Mouse (Mus musculus) midbrain, embryonic 15.5 days (tissue): ENCODE measurements around the gene Rnf217. TPM values are rescaled to one million over a fixed set of nuclear protein-coding genes. Genes with fewer than 3 reads are reported as not detected.

Experiments used
- ATAC-seq: fragments of 200-750 bp; cut with Nextera tagmentation; replicated peaks from 2 replicates; pipeline ENCODE4 v1.8.0; 2017; ENCODE audit warnings: moderate TSS enrichment
- H3K27ac ChIP-seq: fragments of 300-500 bp; sonication (generic); 2 replicates; pipeline ENCODE4 v1.5.1; 2015; ENCODE audit warnings: mild to moderate bottlenecking, inconsistent platforms
- H3K27me3 ChIP-seq: fragments of 300-500 bp; sonication (generic); replicated peaks from 2 replicates; pipeline ENCODE4 v1.6.1; 2015; ENCODE audit warnings: inconsistent platforms
- H3K36me3 ChIP-seq: fragments of 300-500 bp; sonication (generic); replicated peaks from 2 replicates; pipeline ENCODE4 v1.6.1; 2015; ENCODE audit warnings: inconsistent platforms
- H3K4me1 ChIP-seq: fragments of 300-500 bp; sonication (generic); 2 replicates; pipeline ENCODE4 v1.6.1; 2015; ENCODE audit warnings: inconsistent platforms
- H3K4me2 ChIP-seq: fragments of 300-500 bp; sonication (generic); 2 replicates; pipeline ENCODE4 v1.6.1; 2015; ENCODE audit warnings: inconsistent platforms, mild to moderate bottlenecking, moderate library complexity
- H3K4me3 ChIP-seq: fragments of 300-500 bp; sonication (generic); 2 replicates; pipeline ENCODE4 v1.5.1; 2015; ENCODE audit warnings: mild to moderate bottlenecking, inconsistent platforms
- H3K9ac ChIP-seq: fragments of 300-500 bp; sonication (generic); 2 replicates; pipeline ENCODE4 v1.6.1; 2015; ENCODE audit warnings: mild to moderate bottlenecking, inconsistent platforms
- H3K9me3 ChIP-seq: fragments of 300-500 bp; sonication (generic); 2 replicates; pipeline ENCODE4 v1.6.1; 2016; ENCODE audit warnings: inconsistent platforms
- WGBS: fragments of 180-500 bp; shearing (Covaris S2); methylation state at CpG from one replicate; pipeline ENCODE4 v1.1.7; 2015; ENCODE audit warnings: mixed read lengths; 5-methylcytosine and 5-hydroxymethylcytosine counted together
- polyA plus RNA-seq: library from polyadenylated mRNA; unstranded; fragments of >200 nt; fragmentation: Nextera tagmentation; extraction: Ambion mirVana; gene quantifications from 2 replicates; pipeline ENCODE4 v1.2.1, GENCODE M21; 2015

The Rnf217 gene
- polyA plus RNA-seq, 1 experiment from 2014 or later, result 1.7 TPM

DNA sequence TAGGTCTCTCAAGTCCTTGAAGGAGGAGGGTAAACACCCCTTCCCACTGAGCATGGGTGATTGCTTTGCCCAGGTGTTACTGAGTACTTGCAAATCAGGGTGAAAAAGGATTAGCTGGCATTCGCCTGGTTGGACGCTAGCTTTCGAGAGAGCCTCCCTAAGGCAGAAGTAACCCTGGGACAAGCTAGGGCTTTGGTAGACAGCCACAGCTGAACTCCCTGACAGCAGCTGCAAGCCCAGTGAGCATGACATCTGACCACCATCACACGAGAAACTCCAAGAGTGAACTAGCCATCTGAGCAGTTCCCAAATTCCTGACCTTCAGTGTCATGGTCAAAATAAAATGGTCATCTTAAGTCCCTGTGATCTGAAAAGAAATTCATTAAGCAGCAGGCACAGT is 12.2 kb downstream of the Rnf217 start:
- Histone ChIP-seq H3K4me3 (no peak overlapping the region), H3K36me3 (no peaks in the 10 kb centered on the region), H3K4me1 (peaks cover 15% of the 10 kb centered on the region), H3K4me2 (no peak overlapping the region), H3K9me3 (no peaks in the 10 kb centered on the region), H3K27me3 (no peaks in the 10 kb centered on the region), H3K9ac (no peak overlapping the region), H3K27ac (no peak overlapping the region)
- 39% methylated on average over 4 of the region's 4 CpGs for WGBS
- ATAC-seq, result no peak

GRCm38 (mm10) chr10:31595326-31595725 is 13.7 kb downstream of the Rnf217 start:
- peaks cover 15% of the 10 kb centered on the region for H3K4me1 ChIP-seq
- H3K27me3 ChIP-seq, result no peaks in the 10 kb centered on the region
- H3K9ac ChIP-seq, result no peak overlapping the region
- H3K9me3 ChIP-seq, result no peaks in the 10 kb centered on the region
- no peak for ATAC-seq
- H3K36me3 ChIP-seq, result no peaks in the 10 kb centered on the region
- no peak overlapping the region for H3K4me3 ChIP-seq
- 64% methylated on average over 4 of the region's 4 CpGs for WGBS
- no peak overlapping the region for H3K4me2 ChIP-seq
- H3K27ac ChIP-seq, result no peak overlapping the region

GRCm38 (mm10) chr10:31592741-31593524 is 16.1 kb downstream of the Rnf217 start:
- WGBS, result 41% methylated on average over 9 of the region's 9 CpGs
- ATAC-seq, result peak; percentile 85
- Histone ChIP-seq H3K4me1 (peaks cover 15% of the 10 kb centered on the region), H3K9ac (no peak overlapping the region), H3K27ac (peak overlapping the region; percentile 68), H3K4me3 (no peak overlapping the region), H3K36me3 (no peaks in the 10 kb centered on the region), H3K9me3 (no peaks in the 10 kb centered on the region), H3K27me3 (no peaks in the 10 kb centered on the region), H3K4me2 (no peak overlapping the region)

GRCm38 (mm10) chr10:31592095-31592740 is 16.8 kb downstream of the Rnf217 start:
- WGBS, result 66% methylated on average over 3 of the region's 3 CpGs
- Histone ChIP-seq H3K27me3 (no peaks in the 10 kb centered on the region), H3K27ac (peak overlapping the region; percentile 68), H3K4me3 (no peak overlapping the region), H3K9me3 (no peaks in the 10 kb centered on the region), H3K4me2 (no peak overlapping the region), H3K4me1 (peaks cover 15% of the 10 kb centered on the region), H3K36me3 (no peaks in the 10 kb centered on the region), H3K9ac (no peak overlapping the region)
- ATAC-seq, result peak; percentile 69

DNA sequence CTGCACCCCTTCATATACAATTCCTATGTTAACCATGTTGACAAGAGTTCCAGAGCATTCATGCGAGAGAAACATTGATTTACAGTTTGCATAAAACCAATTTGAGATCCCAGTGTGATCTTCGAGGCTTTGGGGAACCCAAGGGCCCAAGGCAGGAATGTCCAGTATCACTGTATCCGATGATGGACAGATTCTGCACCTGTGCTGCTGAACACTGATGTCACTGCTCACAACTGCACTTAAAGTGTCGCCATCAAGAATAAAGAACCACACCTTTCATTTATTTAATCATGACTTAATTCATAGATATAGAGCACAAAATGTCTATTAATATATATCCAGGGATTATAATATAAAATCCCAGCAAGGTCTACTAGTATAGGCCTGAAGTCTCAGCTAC is 28.3 kb downstream of the Rnf217 start:
- no peaks in the 10 kb centered on the region for H3K9me3 ChIP-seq

DNA sequence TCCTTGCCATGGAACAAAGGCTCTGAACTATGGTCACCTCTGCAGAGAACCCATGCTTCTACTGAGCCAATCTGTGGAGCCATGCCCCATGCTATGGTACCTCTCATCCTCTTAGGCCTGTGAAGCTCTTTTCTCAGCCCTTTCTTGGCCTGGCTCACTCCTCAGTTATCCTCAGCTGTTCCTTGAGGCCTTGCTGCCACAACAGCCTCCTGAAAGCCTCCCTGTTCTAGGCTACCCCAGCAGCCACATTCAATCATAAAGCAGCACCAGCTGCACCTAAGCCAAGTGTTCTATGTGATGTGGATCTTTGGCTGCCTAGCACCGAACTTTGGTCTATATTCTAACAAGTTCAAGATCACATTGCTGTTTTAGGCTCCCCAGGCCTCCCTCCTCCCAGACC is 28.9 kb downstream of the Rnf217 start:
- no peaks in the 10 kb centered on the region for H3K36me3 ChIP-seq
- H3K4me3 ChIP-seq, result no peak overlapping the region
- H3K4me1 ChIP-seq, result no peaks in the 10 kb centered on the region
- 95% methylated on average over 1 of the region's 1 CpGs for WGBS
- H3K27me3 ChIP-seq, result no peaks in the 10 kb centered on the region
- H3K4me2 ChIP-seq, result no peak overlapping the region
- H3K27ac ChIP-seq, result no peak overlapping the region
- no peak overlapping the region for H3K9ac ChIP-seq
- H3K9me3 ChIP-seq, result no peaks in the 10 kb centered on the region
- no peak for ATAC-seq

More for the DNA sequence above, 28.3 kb downstream of the Rnf217 start:
- Histone ChIP-seq H3K27me3 (no peaks in the 10 kb centered on the region), H3K4me3 (no peak overlapping the region), H3K4me2 (no peak overlapping the region), H3K27ac (no peak overlapping the region), H3K36me3 (no peaks in the 10 kb centered on the region), H3K9ac (no peak overlapping the region), H3K4me1 (no peaks in the 10 kb centered on the region)
- WGBS, result 93% methylated on average over 4 of the region's 4 CpGs
- no peak for ATAC-seq

- no peaks in the 10 kb centered on the region for H3K36me3 ChIP-seq
- 88% methylated on average over 4 of the region's 4 CpGs for WGBS
- H3K4me1 ChIP-seq, result no peaks in the 10 kb centered on the region
- H3K9ac ChIP-seq, result no peak overlapping the region
- ATAC-seq, result no peak
- no peaks in the 10 kb centered on the region for H3K27me3 ChIP-seq
- no peak overlapping the region for H3K4me2 ChIP-seq
- no peak overlapping the region for H3K4me3 ChIP-seq
- H3K27ac ChIP-seq, result no peak overlapping the region
- no peaks in the 10 kb centered on the region for H3K9me3 ChIP-seq
Measured at GRCm38 (mm10) chr10:31573267-31573666, 35.7 kb downstream of the Rnf217 start.

DNA sequence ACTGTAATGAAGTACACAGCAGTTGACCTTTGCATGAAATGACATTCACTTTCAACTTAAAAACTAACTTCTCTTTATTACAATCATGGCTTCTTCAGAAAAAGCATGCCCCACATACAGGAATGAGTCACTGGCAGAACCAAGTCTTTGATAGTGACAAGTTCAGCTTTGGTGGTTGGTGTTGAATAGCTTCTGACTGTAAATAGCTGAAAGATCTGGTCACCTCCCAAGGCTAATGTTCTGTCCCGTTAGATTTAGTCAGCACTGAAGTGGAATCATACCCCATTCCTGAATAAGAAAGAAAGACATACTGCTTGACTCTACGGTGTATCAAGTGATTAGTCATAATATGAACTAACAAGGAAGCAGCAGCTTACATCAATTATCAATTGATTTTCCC is 51.7 kb downstream of the Rnf217 start:
- 93% methylated on average over 2 of the region's 2 CpGs for whole genome bisulfite sequencing
- ATAC-seq, result no peak
- H3K27ac ChIP-seq, result no peak overlapping the region
- no peaks in the 10 kb centered on the region for H3K9me3 ChIP-seq
- no peak overlapping the region for H3K9ac ChIP-seq
- no peak overlapping the region for H3K4me2 ChIP-seq
- no peaks in the 10 kb centered on the region for H3K4me1 ChIP-seq
- no peaks in the 10 kb centered on the region for H3K27me3 ChIP-seq
- no peaks in the 10 kb centered on the region for H3K36me3 ChIP-seq
- no peak overlapping the region for H3K4me3 ChIP-seq

DNA sequence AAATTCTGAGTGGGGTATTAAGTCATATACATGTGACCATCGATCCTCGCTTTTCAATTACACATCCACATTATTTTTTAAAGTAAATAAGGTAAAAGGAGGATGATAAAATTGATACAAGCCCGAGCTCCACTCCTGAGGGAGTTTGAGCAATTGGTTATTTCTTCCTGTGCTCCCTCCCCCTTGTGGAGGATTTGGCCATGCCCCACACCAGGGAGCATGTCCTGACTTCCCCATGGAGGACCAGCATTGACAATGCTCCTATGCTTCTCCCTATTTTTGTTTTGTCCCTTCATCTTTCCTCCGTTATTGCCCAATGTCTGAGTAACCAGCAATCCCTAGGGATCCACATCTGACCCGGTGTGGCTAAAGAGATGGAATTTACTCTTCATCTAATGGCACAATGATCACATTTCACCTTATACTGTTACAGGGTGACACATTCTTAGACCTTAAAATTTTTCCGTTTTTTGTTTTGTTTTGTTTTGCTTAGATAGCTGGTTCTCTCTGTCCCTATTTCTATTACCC is 53.5 kb downstream of the Rnf217 start:
- H3K4me2 ChIP-seq, result no peak overlapping the region
- H3K4me3 ChIP-seq, result no peak overlapping the region
- 89% methylated on average over 6 of the region's 6 CpGs for WGBS
- no peak overlapping the region for H3K27ac ChIP-seq
- H3K4me1 ChIP-seq, result 0 out of 2 replicates have a peak, but pooled peaks cover 3% of the 10 kb centered on the region
- no peak for ATAC-seq
- H3K9me3 ChIP-seq, result no peaks in the 10 kb centered on the region
- no peaks in the 10 kb centered on the region for H3K27me3 ChIP-seq
- no peaks in the 10 kb centered on the region for H3K36me3 ChIP-seq
- H3K9ac ChIP-seq, result no peak overlapping the region

DNA sequence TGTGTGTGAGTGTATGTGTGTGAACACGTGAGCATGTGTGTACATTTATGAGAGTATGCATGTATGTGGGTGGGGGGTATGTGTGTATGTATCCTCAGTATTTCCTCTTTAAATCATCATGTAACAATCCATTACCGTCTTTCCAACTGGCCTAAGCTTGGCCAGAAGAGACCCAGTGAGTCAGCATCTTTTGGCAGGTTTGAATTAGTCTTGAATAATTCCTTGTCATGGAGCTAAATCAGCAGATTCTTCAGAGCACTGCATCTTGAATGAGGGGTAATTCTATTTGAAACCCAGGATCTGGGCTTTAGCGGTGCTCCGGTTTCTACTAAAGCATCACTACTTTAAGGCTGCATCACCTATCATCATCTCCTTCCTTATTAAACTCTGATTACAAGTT is 55.7 kb downstream of the Rnf217 start:
- Histone ChIP-seq H3K4me1 (0 out of 2 replicates have a peak, but pooled peaks cover 3% of the 10 kb centered on the region), H3K27ac (no peak overlapping the region), H3K9ac (no peak overlapping the region), H3K4me3 (no peak overlapping the region), H3K4me2 (no peak overlapping the region), H3K27me3 (no peaks in the 10 kb centered on the region), H3K36me3 (no peaks in the 10 kb centered on the region), H3K9me3 (no peaks in the 10 kb centered on the region)
- WGBS, result 88% methylated on average over 4 of the region's 4 CpGs
- no peak for ATAC-seq

GRCm38 (mm10) chr10:31551850-31552249 is 57.1 kb downstream of the Rnf217 start:
- Histone ChIP-seq H3K4me1 (0 out of 2 replicates have a peak, but pooled peaks cover 3% of the 10 kb centered on the region), H3K9me3 (no peaks in the 10 kb centered on the region), H3K4me2 (no peak overlapping the region), H3K9ac (no peak overlapping the region), H3K27ac (no peak overlapping the region), H3K4me3 (no peak overlapping the region), H3K27me3 (no peaks in the 10 kb centered on the region), H3K36me3 (no peaks in the 10 kb centered on the region)
- WGBS, result 82% methylated on average over 7 of the region's 7 CpGs
- no peak for ATAC-seq

DNA sequence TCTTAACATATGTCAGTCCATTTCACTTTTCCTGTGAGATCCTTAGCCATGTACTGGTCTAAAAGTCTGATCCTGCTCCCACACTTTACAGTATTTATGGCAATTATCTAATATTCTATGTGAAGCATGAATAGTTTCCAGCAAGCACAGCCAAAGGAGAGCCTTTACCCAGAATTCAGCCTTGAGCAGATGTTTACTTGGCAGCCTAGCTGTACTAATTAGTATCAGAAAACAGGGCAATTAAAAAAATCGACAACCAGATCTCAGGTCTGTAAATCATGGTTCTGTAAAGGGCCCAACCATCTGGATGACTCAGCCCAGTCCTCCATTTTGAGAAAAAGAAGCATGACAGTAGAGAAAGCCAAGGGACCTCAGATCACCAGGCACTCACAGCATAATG is 57.6 kb downstream of the Rnf217 start:
- no peak overlapping the region for H3K9ac ChIP-seq
- no peak overlapping the region for H3K27ac ChIP-seq
- H3K4me3 ChIP-seq, result no peak overlapping the region
- ATAC-seq, result 0 out of 2 replicates have a peak, but pooled peaks have one; percentile 48
- no peaks in the 10 kb centered on the region for H3K27me3 ChIP-seq
- H3K9me3 ChIP-seq, result no peaks in the 10 kb centered on the region
- 59% methylated on average over 1 of the region's 1 CpGs for WGBS
- H3K36me3 ChIP-seq, result no peaks in the 10 kb centered on the region
- H3K4me2 ChIP-seq, result no peak overlapping the region
- 0 out of 2 replicates have a peak, but pooled peaks cover 3% of the 10 kb centered on the region for H3K4me1 ChIP-seq
